In the genomic region with DNA sequence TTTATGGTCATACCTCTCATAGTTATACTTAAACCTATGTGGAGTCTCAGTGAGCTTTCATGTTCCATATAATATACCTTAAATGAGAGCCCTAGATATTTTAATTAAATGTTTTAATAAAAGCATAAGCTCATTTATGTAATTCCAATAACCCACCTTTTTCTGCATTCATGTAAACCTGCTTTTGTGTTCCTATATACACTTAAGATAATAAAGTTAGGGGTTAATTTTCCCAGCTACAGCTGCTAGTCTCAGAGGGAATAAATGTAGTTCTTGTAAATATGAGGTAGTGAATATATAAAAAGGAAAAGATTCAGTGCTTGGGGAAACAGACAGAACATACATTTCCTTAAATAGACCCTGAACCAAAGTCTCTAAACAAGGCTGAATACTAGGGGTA, we compare ENCODE assay signal across 34 mouse cellular contexts. TPM values are rescaled to one million over a fixed set of nuclear protein-coding genes. Genes with fewer than 3 reads are reported as not detected.
"Had no signal": no experiment of that assay in that cellular context is flagged by ENCODE, and none has a peak within 500 bp of the region (broad histone marks: within the 10 kb centered on the region; RNA-seq: fewer than 3 reads in every experiment).

A gene (plus strand): TSS at position 301 of the 400 bp plus-strand sequence.

- H3K27me3 ChIP-seq: embryonic facial prominence, embryonic 12.5 days; embryonic facial prominence, embryonic 13.5 days; embryonic facial prominence, embryonic 15.5 days; forebrain, embryonic 12.5 days; forebrain, embryonic 13.5 days; forebrain, embryonic 15.5 days had no signal

- ATAC-seq: forebrain, embryonic 13.5 days; forebrain, embryonic 14.5 days; forebrain, embryonic 15.5 days; forebrain, embryonic 16.5 days; forebrain, postnatal 0 days had no signal

- H3K9me3 ChIP-seq: embryonic facial prominence, embryonic 10.5 days; embryonic facial prominence, embryonic 12.5 days; embryonic facial prominence, embryonic 13.5 days; embryonic facial prominence, embryonic 15.5 days; forebrain, embryonic 10.5 days; forebrain, embryonic 12.5 days; forebrain, embryonic 13.5 days; forebrain, embryonic 15.5 days had no signal

- H3K4me3 ChIP-seq: embryonic facial prominence, embryonic 10.5 days; embryonic facial prominence, embryonic 12.5 days; embryonic facial prominence, embryonic 13.5 days; embryonic facial prominence, embryonic 15.5 days; erythroblast, embryonic 14.5 days; forebrain, embryonic 10.5 days; forebrain, embryonic 12.5 days; forebrain, embryonic 13.5 days; forebrain, embryonic 15.5 days; gastrocnemius, adult 2 months; heart, adult 2 months had no signal

- H3K36me3 ChIP-seq: embryonic facial prominence, embryonic 10.5 days; embryonic facial prominence, embryonic 12.5 days; embryonic facial prominence, embryonic 13.5 days; embryonic facial prominence, embryonic 15.5 days; forebrain, embryonic 10.5 days; forebrain, embryonic 12.5 days; forebrain, embryonic 15.5 days had no signal

- H3K27ac ChIP-seq: embryonic facial prominence, embryonic 10.5 days; embryonic facial prominence, embryonic 12.5 days; embryonic facial prominence, embryonic 13.5 days; embryonic facial prominence, embryonic 15.5 days; forebrain, embryonic 10.5 days; forebrain, embryonic 12.5 days; forebrain, embryonic 13.5 days; forebrain, embryonic 15.5 days; gastrocnemius, adult 2 months; heart, adult 2 months had no signal

- H3K4me2 ChIP-seq: embryonic facial prominence, embryonic 12.5 days; embryonic facial prominence, embryonic 13.5 days; embryonic facial prominence, embryonic 15.5 days; forebrain, embryonic 12.5 days; forebrain, embryonic 13.5 days; forebrain, embryonic 15.5 days had no signal

- H3K4me1 ChIP-seq: embryonic facial prominence, embryonic 10.5 days; embryonic facial prominence, embryonic 12.5 days; embryonic facial prominence, embryonic 13.5 days; embryonic facial prominence, embryonic 15.5 days; forebrain, embryonic 10.5 days; forebrain, embryonic 12.5 days; forebrain, embryonic 13.5 days; forebrain, embryonic 15.5 days had no signal

- H3K9ac ChIP-seq: embryonic facial prominence, embryonic 12.5 days; embryonic facial prominence, embryonic 13.5 days; embryonic facial prominence, embryonic 15.5 days; forebrain, embryonic 12.5 days; forebrain, embryonic 13.5 days; forebrain, embryonic 15.5 days; forebrain, postnatal 0 days had no signal

- DNase-seq: cerebellum, adult 8-10 months; cerebellum, adult 9-10 months; cerebellum, adult 9-11 months; cerebellum, postnatal 10 days; cerebellum, postnatal 14 days; cerebellum, postnatal 25 days; cerebellum, postnatal 36 days; embryo, embryonic 11 days; forebrain, postnatal 0 days; gastrocnemius, adult 2 months; gastrocnemius, postnatal 10 days; gastrocnemius, postnatal 14 days; gastrocnemius, postnatal 25 days; gastrocnemius, postnatal 36 days; heart, adult 11 months; heart, adult 18-20 months; heart, adult 2 months had no signal

RNA-seq across cellular contexts. Expression of the gene that starts here (rescaled TPM):
- polyA plus RNA-seq: cortical plate, adult 2 months; embryonic facial prominence, embryonic 10.5 days; embryonic facial prominence, embryonic 11.5 days; embryonic facial prominence, embryonic 12.5 days; embryonic facial prominence, embryonic 13.5 days; embryonic facial prominence, embryonic 14.5 days; erythroblast, embryonic 14.5 days; forebrain, embryonic 10.5 days; forebrain, embryonic 11.5 days; forebrain, embryonic 12.5 days; forebrain, embryonic 13.5 days; forebrain, embryonic 14.5 days; forebrain, embryonic 15.5 days; forebrain, embryonic 16.5 days; forebrain, postnatal 0 days; frontal cortex, adult 2 months; gonadal fat pad, adult 2 months; heart, adult 2 months had no signal
